Mouse (Mus musculus) urinary bladder, adult 2 months (tissue): ENCODE measurements around the gene Cdc40. TPM values are rescaled to one million over a fixed set of nuclear protein-coding genes. Genes with fewer than 3 reads are reported as not detected.
"Not testable (repeated sequence)": the region's sequence is repeated elsewhere in the genome, so short reads cannot be mapped to it uniquely, and the experiment has no call there.

Experiments used
- DNase-seq: peaks from one replicate; pipeline ENCODE4 v3.0.0; 2022; ENCODE audit warnings: low spot score
- polyA plus RNA-seq: library from polyadenylated mRNA; depleted of rRNA; stranded (reverse); fragments of >200 nt; gene quantifications from 2 replicates; pipeline ENCODE4 v1.2.3, GENCODE M21; 2012

The Cdc40 gene
- polyA plus RNA-seq, 1 experiment = 15.6 TPM

- no peak for DNase-seq
Measured at GRCm38 (mm10) chr10:40868081-40868480, 15.0 kb downstream of the Cdc40 start.

- DNase-seq = no peak
Measured at GRCm38 (mm10) chr10:40857599-40857998, 25.5 kb downstream of the Cdc40 start.

- DNase-seq = no peak
Measured at GRCm38 (mm10) chr10:40856703-40857102, 26.4 kb downstream of the Cdc40 start.

GRCm38 (mm10) chr10:40855616-40856015 lies 27.5 kb downstream of the Cdc40 start:
- no peak for DNase-seq

- DNase-seq = no peak
Measured at GRCm38 (mm10) chr10:40851138-40851537, 32.0 kb downstream of the Cdc40 start.

GRCm38 (mm10) chr10:40850644-40851043 lies 32.5 kb downstream of the Cdc40 start:
- no peak for DNase-seq

- DNase-seq = no peak
Measured at GRCm38 (mm10) chr10:40847176-40847874, 35.8 kb downstream of the Cdc40 start.

- DNase-seq = no peak
Measured at GRCm38 (mm10) chr10:40845626-40846025, 37.5 kb downstream of the Cdc40 start.

- DNase-seq = no peak
Measured at GRCm38 (mm10) chr10:40844546-40844945, 38.6 kb downstream of the Cdc40 start.

- DNase-seq = no peak
Measured at GRCm38 (mm10) chr10:40843841-40844240, 39.3 kb downstream of the Cdc40 start.

GRCm38 (mm10) chr10:40840086-40840485 lies 43.0 kb downstream of the Cdc40 start:
- DNase-seq = no peak

GRCm38 (mm10) chr10:40831267-40831666 lies 51.8 kb downstream of the Cdc40 start:
- DNase-seq = no peak

- DNase-seq = no peak
Measured at GRCm38 (mm10) chr10:40830312-40830711, 52.8 kb downstream of the Cdc40 start.

GRCm38 (mm10) chr10:40827706-40828105 lies 55.4 kb downstream of the Cdc40 start:
- no peak for DNase-seq

GRCm38 (mm10) chr10:40825952-40826351 lies 57.2 kb downstream of the Cdc40 start:
- no peak for DNase-seq

- DNase-seq = no peak
Measured at GRCm38 (mm10) chr10:40816471-40816870, 66.6 kb downstream of the Cdc40 start.

GRCm38 (mm10) chr10:40813627-40814026 lies 69.5 kb downstream of the Cdc40 start:
- no peak for DNase-seq

- DNase-seq = not testable (repeated sequence)
Measured at GRCm38 (mm10) chr10:40809411-40809910, 73.7 kb downstream of the Cdc40 start.

- no peak for DNase-seq
Measured at GRCm38 (mm10) chr10:40806221-40806620, 76.9 kb downstream of the Cdc40 start.

- DNase-seq = no peak
Measured at GRCm38 (mm10) chr10:40805221-40805620, 77.9 kb downstream of the Cdc40 start.

GRCm38 (mm10) chr10:40792115-40792514 lies 91.0 kb downstream of the Cdc40 start:
- DNase-seq = no peak

GRCm38 (mm10) chr10:40790406-40790805 lies 92.7 kb downstream of the Cdc40 start:
- DNase-seq = no peak
